Mouse (Mus musculus) urinary bladder, postnatal 0 days (tissue): ENCODE data around the gene Nmrk1. TPM values are rescaled to one million over a fixed set of nuclear protein-coding genes. Genes with fewer than 3 reads are reported as not detected.

Experiments
- polyA plus RNA-seq: library from polyadenylated mRNA; unstranded; fragments of >200 nt; fragmentation: Nextera tagmentation; extraction: Ambion mirVana; gene quantifications from 2 replicates; pipeline ENCODE4 v1.2.1, GENCODE M21; 2015

The Nmrk1 gene
- polyA plus RNA-seq: 6.6 and 6.8 TPM in 2 replicates

GRCm38 (mm10) chr19:18631644-18632219, at the start of gene Nmrk1, which contains the start of gene Ostf1:
Nmrk1 (plus strand) TSS chr19:18631950.
Ostf1 (minus strand) TSS chr19:18631823.

GRCm38 (mm10) chr19:18670608-18671007, 38.9 kb downstream of the Nmrk1 start, which contains the start of gene Carnmt1:
Carnmt1 (plus strand) TSS chr19:18670764.

Other genes with a start within 250 kb of the Nmrk1 start
- 134 and 153 TPM in 2 replicates for gene Ostf1, start 127 bp upstream of the Nmrk1 start, polyA plus RNA-seq
- gene Carnmt1, start 38.8 kb downstream of the Nmrk1 start, polyA plus RNA-seq: 16.5 and 17.9 TPM in 2 replicates
- 11.3 and 12.9 TPM in 2 replicates for gene D030056L22Rik, start 81.2 kb downstream of the Nmrk1 start, polyA plus RNA-seq
- 0.05 and 0.06 TPM in 2 replicates for gene Trpm6, start 118.0 kb downstream of the Nmrk1 start, polyA plus RNA-seq